Mouse (Mus musculus) liver, postnatal 0 days (tissue): Measurements from ENCODE around the gene Bmpr1a.

ENCODE experiments used
- CTCF ChIP-seq: sonication (generic); IDR thresholded peaks from 2 replicates; pipeline ENCODE4 v1.5.1; 2016; ENCODE audit warnings: antibody characterized with exemption, low read depth
- EP300 ChIP-seq: IDR thresholded peaks from 2 replicates; pipeline ENCODE4 v1.6.1; 2016; ENCODE audit warnings: antibody characterized with exemption, low read depth, mild to moderate bottlenecking

DNA sequence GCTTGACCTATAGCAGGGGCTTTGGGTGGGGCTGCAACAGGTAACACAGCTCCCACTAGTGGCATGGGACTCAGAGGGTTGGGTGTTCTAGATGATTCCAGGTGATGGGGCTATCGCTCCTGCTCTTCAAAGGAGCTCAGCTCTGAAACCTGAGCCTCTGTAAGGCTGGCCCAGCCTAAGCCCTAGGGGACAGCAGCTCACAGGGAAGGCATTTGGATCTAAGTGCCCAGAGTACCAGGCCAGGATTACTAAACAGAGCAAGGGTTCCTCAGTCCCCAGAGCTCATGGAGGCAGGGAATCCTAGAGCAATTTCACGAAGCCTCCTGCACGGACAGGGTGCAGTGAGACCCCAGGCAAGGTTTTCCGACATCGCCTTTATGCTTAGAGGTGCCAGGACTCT, 127.2 kb downstream of the Bmpr1a start:
- TF ChIP-seq CTCF (no peak), EP300 (no peak)
